Mouse (Mus musculus) left cerebral cortex, adult 2 months (tissue): ENCODE data around the gene Aak1. TPM values are rescaled to one million over a fixed set of nuclear protein-coding genes. Genes with fewer than 3 reads are reported as not detected.
A peak's percentile ranks its signal among the peaks of the same experiment; 100 is the strongest.

Source experiments
- DNase-seq, 2 experiments: peaks; one replicate each; pipeline ENCODE4 v3.0.0; 2021 to 2022; ENCODE audit warnings: low spot score in 2 of 2, mixed read lengths in 1 of 2; ENCODE audit errors: extremely low spot score in 1 of 2
- H3K27ac ChIP-seq: fragments of 200-600 bp; 2 replicates; pipeline ENCODE4 v1.8.1; 2022
- H3K4me3 ChIP-seq: fragments of 200-600 bp; 2 replicates; pipeline ENCODE4 v1.8.1; 2022
- CTCF ChIP-seq: fragments of 200-600 bp; IDR thresholded peaks from 2 replicates; pipeline ENCODE4 v1.8.1; 2022; ENCODE audit warnings: antibody characterized with exemption, mild to moderate bottlenecking, moderate library complexity
- intact Hi-C: fragments of 180-260 bp; cut with DNase I; formaldehyde crosslinking; loops from one replicate; pipeline ENCODE4 v1.15.1; 2025
- long read RNA-seq, 2 experiments: library from polyadenylated mRNA; stranded (forward); transcript quantifications; one replicate each; pipeline ENCODE4 v2.0.0; 2021; ENCODE audit warnings: borderline mapping rate in 2 of 2
- total RNA-seq, 2 experiments: library from RNA; stranded (reverse); gene quantifications; 2 replicates each; pipeline ENCODE4 v1.2.3; 2021

Aak1 gene
- 100 to 1,000 TPM; 442 to 463 TPM for total RNA-seq
- long read RNA-seq, experiment 1, full-length matches to known transcripts: 69 of 160 reads
- long read RNA-seq, experiment 1, partial matches to known transcripts: 30 of 160 reads
- long read RNA-seq, experiment 1, other reads (novel, unspliced or antisense): 61 of 160 reads
- long read RNA-seq, experiment 2, full-length matches to known transcripts: 59 of 119 reads
- long read RNA-seq, experiment 2, partial matches to known transcripts: 12 of 119 reads
- long read RNA-seq, experiment 2, other reads (novel, unspliced or antisense): 48 of 119 reads

DNA sequence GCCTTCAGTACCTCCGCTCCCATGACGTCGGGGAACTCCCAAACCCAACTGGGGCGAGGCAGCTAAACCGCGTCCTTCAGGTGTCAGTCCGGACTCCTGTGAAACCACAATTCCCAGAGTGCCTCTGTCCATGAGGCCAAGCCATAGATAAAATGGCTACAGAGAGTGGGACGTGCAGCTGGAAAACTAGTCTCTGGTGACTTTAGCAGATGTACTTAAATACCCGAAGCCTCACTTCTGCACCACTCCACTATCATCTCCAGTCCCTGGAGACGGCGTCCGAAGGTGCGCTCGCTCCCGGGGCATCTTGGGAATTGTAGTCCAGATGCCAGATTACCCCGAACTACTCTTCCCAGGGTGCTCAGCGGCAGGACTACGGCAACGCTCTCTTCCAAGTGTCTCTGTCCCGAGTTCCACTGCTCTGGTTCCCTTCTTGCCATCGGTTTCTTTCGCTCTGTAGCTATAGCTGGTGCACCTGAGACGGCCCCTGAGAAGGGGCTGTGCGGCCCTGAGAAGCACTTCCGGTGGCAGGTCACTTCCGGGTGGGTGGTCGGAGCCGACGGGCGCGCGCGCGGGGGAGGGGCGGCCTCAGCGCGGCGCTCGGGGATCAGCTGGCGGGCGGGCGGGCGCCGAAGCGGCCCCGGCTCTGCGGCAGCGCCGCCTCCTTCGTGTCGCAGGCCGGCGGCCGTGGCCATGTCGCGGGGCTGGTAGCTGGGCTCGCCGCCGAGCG, at the start of gene Aak1:
Gene Aak1, plus strand, starts transcription at position 603 of the 730 bp plus-strand sequence.
- no peak for TF ChIP-seq CTCF
- peak; percentile 91 to 92 for DNase-seq
- intact Hi-C loops: no loop called here
- Histone ChIP-seq H3K27ac (peak within 1 kb of the TSS; percentile 100), H3K4me3 (peak within 1 kb of the TSS; percentile 86)

DNA sequence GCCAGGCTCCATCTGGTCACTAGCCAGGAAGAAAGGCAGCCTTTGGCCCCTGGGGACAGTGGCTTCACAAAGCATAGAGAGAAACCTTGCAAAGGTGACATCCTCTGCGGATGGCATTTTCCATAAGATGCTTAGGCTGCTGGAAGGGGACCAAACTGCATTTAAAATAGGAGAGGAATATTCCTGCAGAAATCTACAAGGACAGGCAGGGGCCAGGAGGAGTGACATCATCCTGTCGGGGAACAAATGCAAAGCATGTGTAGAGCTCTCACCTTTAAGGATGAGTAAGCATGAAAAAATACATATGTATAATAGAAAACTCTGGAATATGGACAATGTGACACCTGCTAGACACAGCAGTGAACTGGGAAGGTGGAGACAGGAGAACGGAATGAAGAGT, 48.9 kb upstream of the Aak1 start:
- TF ChIP-seq CTCF: no peak
- H3K27ac ChIP-seq: no peak overlapping the region
- intact Hi-C loops: no loop called here
- H3K4me3 ChIP-seq: no peak overlapping the region
- no peak for DNase-seq

DNA sequence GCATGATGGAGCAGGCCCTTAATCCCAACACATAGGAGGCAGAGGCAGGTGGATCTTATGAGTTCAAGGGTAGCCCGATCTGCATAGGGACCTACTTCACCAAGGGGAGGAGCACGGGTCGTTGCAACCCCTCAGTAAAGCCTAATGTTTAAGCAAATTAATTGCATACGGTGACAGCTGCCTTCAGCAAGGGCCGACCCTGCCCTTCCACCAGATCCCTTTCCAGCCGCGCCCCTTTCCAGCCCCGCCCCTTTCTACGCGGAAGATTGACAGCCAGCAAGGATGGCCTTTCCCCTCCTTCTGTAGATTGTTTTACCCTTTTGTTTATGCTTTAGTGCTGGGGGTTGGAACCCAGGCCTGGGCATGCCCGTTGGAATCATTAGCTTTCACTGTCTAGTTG, 47.9 kb upstream of the Aak1 start:
- no peak for DNase-seq
- no peak overlapping the region for H3K27ac ChIP-seq
- intact Hi-C loops: no loop called here
- no peak overlapping the region for H3K4me3 ChIP-seq
- TF ChIP-seq CTCF: no peak

DNA sequence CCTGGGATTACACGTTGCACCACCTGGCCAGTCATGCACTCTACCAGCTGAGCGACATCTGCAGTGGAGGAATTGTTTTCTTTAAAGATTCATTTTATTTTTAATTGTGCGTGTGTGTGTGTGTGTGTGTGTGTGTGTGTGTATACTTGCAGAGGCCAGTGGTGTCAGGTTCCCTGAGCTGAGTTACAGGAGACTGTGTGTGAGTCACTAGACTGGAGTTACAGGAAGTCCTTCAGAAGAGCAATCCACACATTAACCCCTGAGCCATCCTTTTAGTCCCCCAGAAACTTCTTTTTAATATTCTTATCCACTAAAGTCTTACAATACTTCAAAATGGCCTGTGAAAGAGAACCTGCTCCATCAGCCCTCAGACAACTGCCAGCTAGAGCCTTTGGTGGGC, 44.7 kb upstream of the Aak1 start:
- intact Hi-C loops: no loop called here
- no peak for DNase-seq
- TF ChIP-seq CTCF: no peak
- H3K4me3 ChIP-seq: no peak overlapping the region
- no peak overlapping the region for H3K27ac ChIP-seq

DNA sequence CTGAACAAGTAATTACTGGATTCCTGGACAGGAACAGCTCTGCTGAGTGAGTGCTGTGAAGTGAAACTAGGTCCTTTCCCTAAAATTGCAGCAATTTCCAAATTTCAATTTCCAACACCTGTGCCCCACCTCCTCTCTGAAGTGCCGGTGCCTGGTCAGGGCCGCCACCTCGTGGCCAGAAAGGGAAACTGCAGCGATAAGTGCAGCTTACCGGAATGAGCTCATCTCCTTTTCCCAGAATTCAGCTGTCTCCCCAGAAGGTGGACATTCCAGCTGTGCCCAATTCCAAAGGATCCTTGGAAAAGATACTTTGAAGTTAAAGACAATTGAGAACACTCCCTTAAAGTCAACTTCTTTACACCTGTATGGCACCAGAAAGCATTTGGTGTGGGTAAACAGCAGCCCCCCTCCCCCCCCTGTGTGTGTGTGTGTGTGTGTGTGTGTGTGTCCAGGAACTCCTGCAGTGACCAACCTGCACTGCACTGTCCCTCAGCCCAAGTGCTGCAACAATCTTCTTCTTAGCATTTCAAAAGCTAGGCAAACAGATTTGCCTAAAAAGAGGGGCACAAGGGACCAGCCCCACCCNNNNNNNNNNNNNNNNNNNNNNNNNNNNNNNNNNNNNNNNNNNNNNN, 42.7 kb upstream of the Aak1 start:
- intact Hi-C loops: loop anchor here (1.0 kb wide), 1 partner anchor 59 kb away; no protein-coding TSS in a partner anchor
- TF ChIP-seq CTCF: peak; percentile 99
- peak; percentile 78 to 80 for DNase-seq
- no peak overlapping the region for H3K4me3 ChIP-seq
- no peak overlapping the region for H3K27ac ChIP-seq

DNA sequence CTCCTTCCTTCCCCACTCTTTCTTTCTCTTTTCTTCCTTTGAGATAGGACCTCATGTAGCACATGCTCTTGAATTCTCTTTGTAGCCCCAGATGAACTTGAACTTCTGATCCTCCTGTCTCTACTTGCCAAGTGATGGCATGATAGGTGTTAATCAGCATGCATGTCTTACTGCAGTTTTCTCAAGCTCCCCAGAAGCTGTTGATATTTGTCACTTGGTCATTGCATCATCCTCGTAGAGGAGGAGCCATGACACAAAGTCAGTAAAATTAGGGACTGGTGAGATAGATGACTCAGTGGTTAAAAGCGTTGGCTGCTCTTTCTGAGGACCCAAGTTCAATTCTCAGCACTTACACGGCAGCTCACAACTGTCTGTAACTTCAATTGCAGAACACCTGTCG, 36.4 kb upstream of the Aak1 start:
- Histone ChIP-seq H3K4me3 (no peak overlapping the region), H3K27ac (no peak overlapping the region)
- no peak for TF ChIP-seq CTCF
- intact Hi-C loops: loop anchor here (1.0 to 5.0 kb wide), 2 partner anchors 109 to 189 kb away; no protein-coding TSS in a partner anchor
- DNase-seq: no peak

DNA sequence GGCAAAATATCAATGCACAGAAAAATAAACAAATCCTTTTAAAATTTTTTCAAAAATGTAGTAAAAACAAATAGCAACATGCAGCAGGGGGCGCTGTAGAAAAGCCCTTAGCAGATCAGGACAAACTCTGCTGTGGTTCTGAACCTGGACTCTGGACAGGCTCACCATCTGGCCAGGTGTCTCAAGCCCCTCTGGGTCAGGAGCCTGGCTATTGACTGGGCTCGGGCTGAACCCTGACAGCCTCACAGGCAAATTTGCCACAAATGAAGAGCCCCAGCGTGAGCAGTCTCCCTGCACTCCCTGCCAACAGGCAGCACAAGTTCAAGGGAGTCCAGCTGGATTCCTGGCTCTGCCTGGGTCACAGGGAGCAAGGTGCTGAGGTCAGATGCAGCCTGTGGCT, 36.0 kb upstream of the Aak1 start:
- intact Hi-C loops: loop anchor here (1.0 to 5.0 kb wide), 2 partner anchors 109 to 189 kb away; no protein-coding TSS in a partner anchor
- TF ChIP-seq CTCF: peak; percentile 79
- H3K4me3 ChIP-seq: no peak overlapping the region
- H3K27ac ChIP-seq: no peak overlapping the region
- peak in 1 of 2 experiments; percentile 52 for DNase-seq

DNA sequence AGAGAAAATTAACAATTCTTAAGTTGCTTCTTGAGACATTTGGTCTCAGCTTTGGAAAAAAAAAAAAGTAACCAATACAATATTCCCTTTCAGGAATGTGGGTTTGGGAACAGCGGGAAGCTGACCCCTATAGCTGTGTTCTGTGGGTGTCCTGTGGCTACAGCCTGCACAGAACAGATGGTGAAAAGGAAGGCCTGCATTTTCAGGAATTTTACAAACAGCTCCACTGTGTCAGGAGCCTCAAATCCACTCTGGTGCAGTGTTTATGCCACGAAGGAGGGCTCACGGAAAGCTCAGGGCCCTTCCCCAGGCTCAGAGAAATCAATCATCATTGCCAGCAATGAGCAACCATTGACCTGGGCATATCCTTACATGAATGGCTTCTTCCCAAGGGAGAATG, 34.4 kb upstream of the Aak1 start:
- intact Hi-C loops: loop anchor here (5.0 kb wide), 1 partner anchor 187 kb away; no protein-coding TSS in a partner anchor
- Histone ChIP-seq H3K27ac (peak overlapping the region; percentile 60), H3K4me3 (peak overlapping the region; percentile 20)
- DNase-seq: no peak
- no peak for TF ChIP-seq CTCF

DNA sequence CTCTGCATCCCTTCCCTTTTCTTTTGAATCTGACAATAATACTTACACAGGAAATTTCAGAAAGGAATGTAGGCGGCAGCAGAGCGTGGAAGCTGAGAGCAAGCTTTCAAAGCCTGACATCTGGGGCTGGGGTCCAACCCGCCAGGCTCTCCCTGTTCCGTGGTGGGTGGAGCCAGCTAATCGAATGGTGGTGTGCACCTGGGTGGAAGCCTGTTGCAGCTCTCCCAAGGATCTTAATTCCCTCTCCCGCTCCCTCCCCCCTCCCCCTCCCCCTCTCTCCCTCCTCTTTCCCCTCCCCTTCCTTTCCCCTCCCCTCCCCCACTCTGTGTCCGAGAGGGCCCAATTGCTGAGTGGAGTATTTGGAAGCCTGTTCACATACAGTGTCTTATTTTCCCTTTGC, 33.9 kb upstream of the Aak1 start:
- Histone ChIP-seq H3K27ac (peak overlapping the region; percentile 60), H3K4me3 (peak overlapping the region; percentile 20)
- intact Hi-C loops: no loop called here
- no peak for TF ChIP-seq CTCF
- DNase-seq: no peak

DNA sequence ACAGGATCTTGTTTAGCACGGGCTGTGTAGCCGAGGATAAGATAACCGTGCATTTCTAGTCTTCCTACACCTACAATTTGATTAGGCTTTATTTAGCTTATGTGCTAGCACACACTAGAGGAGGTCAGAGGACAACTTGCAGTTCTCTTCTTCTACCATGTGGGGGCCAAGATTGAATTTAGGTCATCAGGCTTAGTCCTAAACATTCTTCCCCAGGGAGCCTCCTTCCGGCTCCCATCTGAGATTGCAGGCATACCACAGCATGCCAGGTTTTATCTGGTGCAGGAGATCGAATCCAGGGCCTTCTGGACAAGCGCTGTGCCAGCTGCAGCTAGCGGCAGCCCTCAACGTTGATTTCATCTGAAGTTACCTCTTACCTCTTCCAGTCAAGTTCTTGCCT, 32.7 kb upstream of the Aak1 start:
- intact Hi-C loops: no loop called here
- peak; percentile 59 for TF ChIP-seq CTCF
- no peak overlapping the region for H3K4me3 ChIP-seq
- H3K27ac ChIP-seq: peak overlapping the region; percentile 10; the same call in 1 of the 2 replicates
- no peak for DNase-seq

DNA sequence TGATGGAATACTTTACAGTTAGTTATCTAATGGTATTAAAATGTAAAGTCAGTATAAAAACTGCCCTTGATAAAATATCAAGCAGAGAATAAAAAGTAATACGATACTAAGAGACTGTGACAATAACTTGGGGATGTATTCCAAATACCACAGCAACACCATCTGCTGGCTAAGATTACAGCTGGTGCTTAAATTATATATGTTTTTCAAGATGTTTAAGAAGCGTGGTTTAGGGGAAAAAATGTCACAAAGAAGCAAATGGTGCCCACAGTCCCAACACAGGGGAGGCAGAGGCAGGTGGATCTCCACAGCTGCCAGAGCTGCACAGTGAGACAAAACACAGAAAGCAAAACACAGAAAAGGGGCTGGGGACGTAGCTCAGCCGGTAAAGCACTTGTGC, 30.4 kb upstream of the Aak1 start:
- no peak for TF ChIP-seq CTCF
- no peak overlapping the region for H3K4me3 ChIP-seq
- no peak for DNase-seq
- intact Hi-C loops: no loop called here
- no peak overlapping the region for H3K27ac ChIP-seq

DNA sequence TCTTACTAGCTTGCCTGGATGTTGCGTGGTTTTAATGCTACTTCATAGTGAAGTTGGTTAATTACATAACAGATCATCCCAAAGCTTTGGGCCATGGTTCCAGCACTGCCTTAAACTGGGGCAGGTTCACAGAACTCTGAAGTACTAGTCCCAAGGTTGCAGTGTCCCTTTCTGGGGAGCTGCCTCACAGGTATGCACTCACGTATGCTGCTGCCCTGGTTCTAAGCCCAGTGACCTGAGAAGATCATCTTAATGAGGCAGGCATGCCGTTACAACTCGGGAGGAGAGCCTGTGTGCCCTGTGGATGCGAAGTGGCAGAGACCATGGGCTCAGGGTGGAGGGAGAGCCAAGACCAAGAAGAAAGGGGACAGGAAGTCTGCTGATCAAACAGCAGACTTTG, 29.4 kb upstream of the Aak1 start:
- intact Hi-C loops: no loop called here
- TF ChIP-seq CTCF: no peak
- Histone ChIP-seq H3K4me3 (no peak overlapping the region), H3K27ac (no peak overlapping the region)
- no peak for DNase-seq
